Mouse (Mus musculus) embryonic facial prominence, embryonic 14.5 days (tissue): Measurements from ENCODE around the gene Il17ra. TPM values are rescaled to one million over a fixed set of nuclear protein-coding genes. Genes with fewer than 3 reads are reported as not detected.

Experiments used
- ATAC-seq: fragments of 200-750 bp; cut with Nextera tagmentation; 2 replicates; pipeline ENCODE4 v1.8.0; 2017; ENCODE audit warnings: low read depth, moderate number of reproducible peaks, moderate TSS enrichment
- DNase-seq: peaks from one replicate; pipeline ENCODE4 v3.0.0-alpha.2; 2015; ENCODE audit warnings: low spot score
- H3K27ac ChIP-seq: fragments of 300-500 bp; sonication (generic); replicated peaks from 2 replicates; pipeline ENCODE4 v1.5.1; 2014; ENCODE audit warnings: low read depth, mild to moderate bottlenecking, low read length, moderate library complexity
- H3K27me3 ChIP-seq: fragments of 300-500 bp; sonication (generic); replicated peaks from 2 replicates; pipeline ENCODE4 v1.6.1; 2014; ENCODE audit warnings: low read length; ENCODE audit not compliant: control insufficient read depth, insufficient read depth
- H3K36me3 ChIP-seq: fragments of 300-500 bp; sonication (generic); 2 replicates; pipeline ENCODE4 v1.6.1; 2014; ENCODE audit warnings: low read length, mixed read lengths; ENCODE audit not compliant: control insufficient read depth, insufficient read depth
- H3K4me1 ChIP-seq: fragments of 300-500 bp; sonication (generic); 2 replicates; pipeline ENCODE4 v1.6.1; 2014; ENCODE audit warnings: antibody characterized with exemption, low read length; ENCODE audit not compliant: control insufficient read depth, insufficient read depth
- H3K4me2 ChIP-seq: fragments of 300-500 bp; sonication (generic); 2 replicates; pipeline ENCODE4 v1.6.1; 2014; ENCODE audit warnings: low read depth, mild to moderate bottlenecking, low read length, moderate library complexity, mixed read lengths
- H3K4me3 ChIP-seq: fragments of 300-500 bp; sonication (generic); 2 replicates; pipeline ENCODE4 v1.5.1; 2014; ENCODE audit warnings: low read depth, mild to moderate bottlenecking, low read length
- H3K9ac ChIP-seq: fragments of 300-500 bp; sonication (generic); 2 replicates; pipeline ENCODE4 v1.6.1; 2014; ENCODE audit warnings: low read depth, mild to moderate bottlenecking, low read length, moderate library complexity, mixed read lengths
- H3K9me3 ChIP-seq: fragments of 300-500 bp; sonication (generic); 2 replicates; pipeline ENCODE4 v1.6.1; 2016; ENCODE audit warnings: low read length; ENCODE audit not compliant: control insufficient read depth
- WGBS: fragments of 180-500 bp; shearing (Covaris S2); extraction: QIAGEN DNeasy Blood & Tissue Kit; methylation state at CpG from one replicate; pipeline ENCODE4 v1.1.7; 2014; 5-methylcytosine and 5-hydroxymethylcytosine counted together
- polyA plus RNA-seq: library from polyadenylated mRNA; unstranded; fragments of >200 nt; fragmentation: Nextera tagmentation; extraction: Ambion mirVana; gene quantifications from 2 replicates; pipeline ENCODE4 v1.2.1, GENCODE M21; 2014

The Il17ra gene
- polyA plus RNA-seq, 1 experiment from 2014 or later = 4.1 TPM

DNA sequence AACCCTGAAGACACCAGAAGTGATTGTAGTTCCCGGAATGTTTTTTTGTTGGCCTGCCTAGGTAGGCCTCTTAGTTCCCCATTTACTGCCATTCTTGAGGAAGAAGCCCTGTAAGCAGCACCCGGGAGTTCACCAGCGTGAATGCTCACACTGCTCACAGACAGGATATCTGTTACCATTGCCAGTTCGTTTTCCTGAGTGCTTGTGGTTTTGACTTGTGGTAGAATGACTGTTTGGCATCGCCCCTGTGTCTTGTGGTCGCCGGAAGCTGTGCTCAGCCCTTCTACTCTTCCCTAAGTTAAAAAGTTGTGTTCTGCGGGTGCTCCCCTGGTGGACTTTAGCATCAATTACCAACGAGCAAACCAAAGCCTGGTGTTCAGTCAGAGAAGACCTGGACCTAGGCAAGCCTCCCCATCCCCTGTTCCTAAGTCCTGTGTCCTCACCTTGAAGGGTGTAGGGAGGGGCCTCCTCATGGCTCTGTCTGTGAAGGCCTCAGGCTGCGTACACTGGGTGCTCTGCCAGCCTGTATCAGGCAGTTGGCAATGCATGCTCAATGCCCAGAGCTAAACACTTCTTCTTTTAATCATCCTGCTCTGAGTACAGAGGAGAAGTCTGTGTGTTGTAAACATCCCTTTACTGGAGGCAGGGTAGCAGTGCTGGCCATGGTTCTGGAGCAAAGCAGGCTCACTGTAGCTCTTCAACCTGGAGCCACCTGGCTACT lies 3.7 kb downstream of the Il17ra start:
- no peak overlapping the region for H3K4me2 ChIP-seq
- no peak overlapping the region for H3K9ac ChIP-seq
- peaks cover 11% of the 10 kb centered on the region; the same call in 1 of the 2 replicates for H3K4me1 ChIP-seq
- WGBS = 67% methylated on average over 10 of the region's 10 CpGs
- no peaks in the 10 kb centered on the region for H3K9me3 ChIP-seq
- no peaks in the 10 kb centered on the region for H3K36me3 ChIP-seq
- DNase-seq = no peak
- no peak for ATAC-seq
- H3K27me3 ChIP-seq = peaks cover 30% of the 10 kb centered on the region
- H3K4me3 ChIP-seq = no peak overlapping the region
- no peak overlapping the region for H3K27ac ChIP-seq

DNA sequence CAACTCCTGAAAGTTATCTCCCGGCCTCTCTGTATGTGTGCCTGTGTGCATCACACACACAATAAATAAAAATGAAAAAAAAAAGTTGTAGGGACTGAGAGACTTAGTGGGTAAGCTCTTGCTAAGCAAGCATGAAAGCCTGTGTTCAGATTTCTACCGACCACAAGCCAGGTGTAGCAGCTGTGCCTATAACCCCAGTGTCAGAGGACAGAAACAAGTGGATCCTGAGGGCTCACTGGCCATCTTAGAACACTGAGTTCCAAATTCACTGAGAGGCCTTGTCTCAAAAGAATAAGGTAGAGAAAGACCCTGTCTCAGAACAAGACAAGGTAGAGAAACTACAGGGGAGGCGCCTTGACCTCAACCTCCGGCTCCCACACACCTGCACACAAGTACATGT lies 5.2 kb downstream of the Il17ra start:
- no peak overlapping the region for H3K4me3 ChIP-seq
- ATAC-seq (no peak), DNase-seq (no peak)
- H3K4me2 ChIP-seq = no peak overlapping the region
- H3K36me3 ChIP-seq = no peaks in the 10 kb centered on the region
- 91% methylated on average over 4 of the region's 4 CpGs for WGBS
- peaks cover 25% of the 10 kb centered on the region for H3K4me1 ChIP-seq
- no peak overlapping the region for H3K9ac ChIP-seq
- no peaks in the 10 kb centered on the region for H3K9me3 ChIP-seq
- H3K27ac ChIP-seq = no peak overlapping the region
- H3K27me3 ChIP-seq = peaks cover 16% of the 10 kb centered on the region

DNA sequence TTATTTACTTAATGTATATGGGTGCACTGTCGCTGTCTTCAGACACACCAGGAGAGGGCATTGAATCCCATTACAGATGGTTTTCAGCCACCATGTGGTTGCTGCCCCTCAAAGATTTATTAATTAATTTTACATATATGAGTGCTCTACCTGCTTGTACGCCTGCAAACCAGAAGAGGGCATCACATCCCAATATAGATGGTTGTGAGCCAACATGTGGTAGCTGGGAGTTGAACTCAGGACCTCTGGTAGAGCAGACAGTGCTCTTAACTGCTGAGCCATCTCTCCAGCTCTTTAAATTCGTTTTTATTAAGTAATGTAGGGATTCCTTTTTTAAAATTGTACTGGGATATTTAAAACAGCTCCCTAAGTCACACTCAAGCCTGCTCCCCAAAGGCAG lies 6.2 kb downstream of the Il17ra start:
- Histone ChIP-seq H3K4me3 (no peak overlapping the region), H3K4me2 (no peak overlapping the region), H3K36me3 (no peaks in the 10 kb centered on the region), H3K9ac (no peak overlapping the region), H3K9me3 (no peaks in the 10 kb centered on the region), H3K4me1 (peaks cover 22% of the 10 kb centered on the region), H3K27ac (no peak overlapping the region), H3K27me3 (peaks cover 6% of the 10 kb centered on the region; the same call in 1 of the 2 replicates)
- 71% methylated on average over 3 of the region's 3 CpGs for WGBS
- DNase-seq = no peak
- ATAC-seq = no peak

DNA sequence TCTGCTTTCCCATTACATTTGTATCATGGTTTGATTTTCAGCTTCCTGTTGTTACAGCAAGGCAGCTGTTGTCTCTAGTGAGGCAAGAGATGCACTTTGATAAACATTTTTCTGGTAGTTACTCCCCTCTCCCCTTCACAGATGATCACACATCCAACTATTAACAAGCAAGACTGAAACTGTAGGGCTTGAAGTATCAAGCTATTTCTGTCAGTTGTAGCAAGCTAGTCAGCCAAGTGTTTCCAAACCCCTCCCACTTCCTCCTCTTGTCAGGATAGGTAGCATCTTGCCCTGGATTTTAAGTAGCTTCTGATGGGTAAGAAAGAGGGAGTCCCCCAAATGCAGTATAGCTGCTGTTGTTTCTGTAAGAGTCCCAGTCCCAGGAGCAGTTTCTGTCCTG lies 6.7 kb downstream of the Il17ra start:
- H3K36me3 ChIP-seq = no peaks in the 10 kb centered on the region
- ATAC-seq = no peak
- no peaks in the 10 kb centered on the region for H3K9me3 ChIP-seq
- H3K27me3 ChIP-seq = peaks cover under 1% of the 10 kb centered on the region; the same call in 1 of the 2 replicates
- DNase-seq = no peak
- H3K9ac ChIP-seq = no peak overlapping the region
- H3K4me1 ChIP-seq = peaks cover 21% of the 10 kb centered on the region
- H3K4me3 ChIP-seq = no peak overlapping the region
- H3K27ac ChIP-seq = no peak overlapping the region
- no peak overlapping the region for H3K4me2 ChIP-seq

DNA sequence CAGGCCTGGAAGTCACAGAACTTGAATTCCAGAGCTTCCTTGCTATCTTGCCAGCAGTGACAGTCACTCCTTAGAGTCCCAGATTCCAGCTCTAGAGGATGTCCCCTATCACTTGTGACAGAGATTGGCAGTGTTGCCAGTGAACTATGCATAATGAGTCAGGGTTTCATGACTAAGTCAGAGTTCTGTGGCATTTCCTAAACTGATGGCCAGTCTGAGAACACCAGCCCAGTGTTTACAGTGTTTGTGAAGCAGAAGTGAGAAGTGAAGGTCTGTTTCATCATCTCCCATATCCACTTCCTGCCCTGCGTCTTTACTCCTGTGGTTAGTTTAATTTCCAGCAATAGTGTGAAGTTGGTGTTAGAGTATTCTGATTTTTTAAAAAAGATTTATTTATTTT lies 7.6 kb downstream of the Il17ra start:
- Histone ChIP-seq H3K27me3 (no peaks in the 10 kb centered on the region), H3K4me2 (no peak overlapping the region), H3K9me3 (no peaks in the 10 kb centered on the region), H3K27ac (no peak overlapping the region), H3K4me1 (peaks cover 21% of the 10 kb centered on the region), H3K4me3 (no peak overlapping the region), H3K9ac (no peak overlapping the region), H3K36me3 (no peaks in the 10 kb centered on the region)
- WGBS = 74% methylated on average over 1 of the region's 1 CpGs
- no peak for ATAC-seq
- DNase-seq = no peak

DNA sequence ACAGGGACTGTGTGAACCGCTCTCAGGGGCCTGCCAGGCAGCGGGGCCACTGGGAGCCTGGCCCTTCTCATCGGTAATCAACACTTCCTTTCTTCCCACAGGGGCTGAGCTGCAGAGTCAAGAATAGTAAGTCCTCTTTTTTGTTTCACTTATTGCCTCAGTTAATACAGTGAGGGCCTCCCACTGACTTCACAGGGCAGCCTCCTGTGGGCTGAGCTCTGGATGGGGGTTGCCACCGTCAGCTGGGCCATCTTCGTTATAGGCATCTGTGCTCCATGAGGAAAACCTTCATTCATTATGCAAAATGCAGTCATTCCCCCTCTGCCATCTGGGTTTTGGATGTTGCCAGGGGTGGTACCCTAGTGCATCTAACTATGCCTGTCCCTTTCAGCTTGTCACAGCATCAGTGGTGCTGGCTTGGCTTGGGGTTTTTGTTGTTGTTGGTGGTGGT lies 9.0 kb downstream of the Il17ra start:
- H3K27me3 ChIP-seq = no peaks in the 10 kb centered on the region
- no peak overlapping the region for H3K4me3 ChIP-seq
- H3K9ac ChIP-seq = no peak overlapping the region
- ATAC-seq = peak; percentile 71
- no peak overlapping the region; the same call in none of the 2 replicates for H3K27ac ChIP-seq
- 10% methylated on average over 5 of the region's 5 CpGs for WGBS
- peaks cover 21% of the 10 kb centered on the region for H3K4me1 ChIP-seq
- no peak overlapping the region for H3K4me2 ChIP-seq
- DNase-seq = no peak
- H3K9me3 ChIP-seq = no peaks in the 10 kb centered on the region
- H3K36me3 ChIP-seq = no peaks in the 10 kb centered on the region

DNA sequence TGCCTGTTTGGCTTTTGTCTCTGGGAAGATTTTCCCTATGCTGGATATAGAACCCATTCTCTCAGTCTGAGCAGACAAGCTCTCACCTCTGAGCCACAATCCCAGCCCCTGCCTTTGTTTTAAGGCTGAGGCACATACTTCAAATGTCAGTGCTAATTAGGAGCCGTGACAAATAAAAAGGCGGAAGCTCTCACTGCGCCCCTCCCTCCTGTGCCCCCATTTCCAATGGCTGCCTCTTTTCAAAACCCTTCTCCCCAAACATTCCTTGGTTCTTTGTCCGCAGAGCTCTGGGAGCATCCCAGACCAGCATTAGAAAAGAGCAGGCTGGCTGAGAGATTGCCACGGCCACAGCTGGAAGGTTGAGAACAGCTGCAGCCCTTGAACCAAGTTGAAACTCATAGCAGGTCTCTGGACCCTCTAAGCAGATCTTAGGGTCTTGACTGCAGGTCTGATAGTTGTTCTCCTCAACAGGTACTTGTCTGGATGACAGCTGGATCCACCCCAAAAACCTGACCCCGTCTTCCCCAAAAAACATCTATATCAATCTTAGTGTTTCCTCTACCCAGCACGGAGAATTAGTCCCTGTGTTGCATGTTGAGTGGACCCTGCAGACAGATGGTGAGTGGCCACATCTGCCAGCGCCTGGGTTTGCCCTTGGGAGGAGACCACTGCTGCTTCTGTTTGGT lies 9.6 kb downstream of the Il17ra start:
- no peaks in the 10 kb centered on the region for H3K9me3 ChIP-seq
- no peak for DNase-seq
- ATAC-seq = peak; percentile 21; the same call in 1 of the 2 replicates
- H3K27ac ChIP-seq = no peak overlapping the region; the same call in 1 of the 2 replicates
- peaks cover 21% of the 10 kb centered on the region for H3K4me1 ChIP-seq
- WGBS = 23% methylated on average over 8 of the region's 8 CpGs
- no peak overlapping the region for H3K9ac ChIP-seq
- no peak overlapping the region for H3K4me3 ChIP-seq
- H3K36me3 ChIP-seq = no peaks in the 10 kb centered on the region
- no peak overlapping the region for H3K4me2 ChIP-seq
- no peaks in the 10 kb centered on the region for H3K27me3 ChIP-seq

DNA sequence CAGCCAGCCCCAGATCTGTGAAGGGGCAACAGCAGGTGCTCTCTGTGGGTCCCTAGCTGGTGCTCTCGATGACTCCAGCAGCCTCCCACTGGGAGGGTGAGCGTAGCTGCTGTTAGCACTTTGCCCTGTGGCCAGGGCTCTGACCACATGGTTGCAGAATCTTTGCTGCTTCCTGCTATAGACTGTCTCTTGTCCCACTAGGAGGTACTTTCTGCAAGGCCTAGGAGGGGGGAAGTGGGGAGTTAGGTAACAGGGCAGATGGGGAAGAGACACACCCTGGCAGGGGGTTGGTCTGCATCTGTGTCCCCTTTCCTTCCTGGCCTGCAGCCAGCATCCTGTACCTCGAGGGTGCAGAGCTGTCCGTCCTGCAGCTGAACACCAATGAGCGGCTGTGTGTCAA lies 10.4 kb downstream of the Il17ra start:
- DNase-seq (peak; percentile 51), ATAC-seq (peak; percentile 10; the same call in 1 of the 2 replicates)
- Histone ChIP-seq H3K27ac (no peak overlapping the region), H3K36me3 (0 out of 2 replicates have a peak, but pooled peaks cover 4% of the 10 kb centered on the region), H3K4me2 (no peak overlapping the region), H3K9ac (no peak overlapping the region), H3K4me3 (no peak overlapping the region), H3K9me3 (no peaks in the 10 kb centered on the region), H3K27me3 (no peaks in the 10 kb centered on the region), H3K4me1 (peaks cover 21% of the 10 kb centered on the region)
- WGBS = 29% methylated on average over 5 of the region's 5 CpGs
